8 mouse cellular contexts compared by ENCODE assay signal in genomic region chr2:91257126-91257980, GRCm38 (mm10). TPM values are rescaled to one million over a fixed set of nuclear protein-coding genes. Genes with fewer than 3 reads are reported as not detected.
A peak's percentile ranks its signal among the peaks of the same experiment; 100 is the strongest.
DNase-seq lines count a peak whose midpoint lies in the region; ATAC-seq and TF ChIP-seq lines count a peak whose summit lies in the region.

No protein-coding gene starts in this region.

- no peaks in the 10 kb centered on the region for H3K9me3 ChIP-seq in hindbrain, embryonic 10.5 days
- H3K9me3 ChIP-seq in limb, embryonic 13.5 days = no peaks in the 10 kb centered on the region

- peak; percentile 87 for ATAC-seq in limb, embryonic 13.5 days (ENCODE audit: low FRiP score, low read depth)

- DNase-seq in layer of hippocampus, adult 2 months (ENCODE audit: low spot score in 2 of 2) = no peak
- DNase-seq in layer of hippocampus, postnatal 25 days (ENCODE audit: extremely low spot score in 1 of 2, low spot score in 1 of 2) = no peak
- DNase-seq in Muller cell, postnatal 12 days (ENCODE audit: inconsistent ontology term) = peak; percentile 83
- peak; percentile 79 for DNase-seq in embryo, embryonic 9.5 days (ENCODE audit: extremely low spot score)
- DNase-seq in hindbrain, embryonic 10.5 days (ENCODE audit: low spot score) = peak; percentile 80
- peak; percentile 70 for DNase-seq in neural tube, embryonic 10.5 days (ENCODE audit: extremely low spot score, low spot score)
- no peak for DNase-seq in thymus, postnatal 25 days

- peak overlapping the region; percentile 79 for H3K9ac ChIP-seq in limb, embryonic 13.5 days

- peaks cover 16% of the 10 kb centered on the region for H3K36me3 ChIP-seq in hindbrain, embryonic 10.5 days
- peaks cover 21% of the 10 kb centered on the region for H3K36me3 ChIP-seq in limb, embryonic 13.5 days

- peak overlapping the region; percentile 74 for H3K4me3 ChIP-seq in layer of hippocampus, adult 2 months
- peak overlapping the region; percentile 70 for H3K4me3 ChIP-seq in hindbrain, embryonic 10.5 days
- H3K4me3 ChIP-seq in limb, embryonic 13.5 days = peak overlapping the region; percentile 71

- H3K27me3 ChIP-seq in hindbrain, embryonic 10.5 days (ENCODE audit: insufficient read depth, poor library complexity, severe bottlenecking) = peaks cover 48% of the 10 kb centered on the region
- H3K27me3 ChIP-seq in limb, embryonic 13.5 days = peaks cover 26% of the 10 kb centered on the region

- 1% methylated on average over 22 of the region's 22 CpGs for WGBS in hindbrain, embryonic 10.5 days
- WGBS in limb, embryonic 13.5 days = 2% methylated on average over 22 of the region's 22 CpGs

- H3K27ac ChIP-seq in layer of hippocampus, adult 2 months = peak overlapping the region; percentile 89
- H3K27ac ChIP-seq in hindbrain, embryonic 10.5 days = peak overlapping the region; percentile 91
- H3K27ac ChIP-seq in limb, embryonic 13.5 days = peak overlapping the region; percentile 92

- peaks cover 49% of the 10 kb centered on the region for H3K4me1 ChIP-seq in hindbrain, embryonic 10.5 days (replicated peaks)
- H3K4me1 ChIP-seq in limb, embryonic 13.5 days = peaks cover 32% of the 10 kb centered on the region

- peak overlapping the region; percentile 88 for H3K4me2 ChIP-seq in limb, embryonic 13.5 days (replicated peaks)

- TF ChIP-seq CTCF in layer of hippocampus, adult 2 months (conservative IDR thresholded peaks at IDR 0.05) = no peak

RNA-seq across cellular contexts. Expression of gene Pacsin3, which starts 1.6 kb away (rescaled TPM):
- 10 to 100 TPM; 25.6 to 27.6 TPM for total RNA-seq in layer of hippocampus, adult 2 months (2021)
- total RNA-seq in layer of hippocampus, postnatal 25 days (2021) = 10 to 100 TPM; 25.9 to 30.6 TPM
- polyA plus RNA-seq in hindbrain, embryonic 10.5 days (2016; fragmentation: Nextera tagmentation; extraction: Ambion mirVana) = 30.0 and 38.5 TPM in 2 replicates
- 44.8 and 47.4 TPM in 2 replicates for polyA plus RNA-seq in limb, embryonic 13.5 days (2015; fragmentation: Nextera tagmentation; extraction: Ambion mirVana)

RNA-seq across cellular contexts. Expression of gene Arfgap2, which starts 7.4 kb away (rescaled TPM):
- total RNA-seq in layer of hippocampus, adult 2 months (2021) = 10 to 100 TPM; 75.6 to 81.3 TPM
- 10 to 100 TPM; 68.4 to 77.3 TPM for total RNA-seq in layer of hippocampus, postnatal 25 days (2021)
- 93.6 and 94.4 TPM in 2 replicates for polyA plus RNA-seq in hindbrain, embryonic 10.5 days (2016; fragmentation: Nextera tagmentation; extraction: Ambion mirVana)
- polyA plus RNA-seq in limb, embryonic 13.5 days (2015; fragmentation: Nextera tagmentation; extraction: Ambion mirVana) = 89.0 and 91.6 TPM in 2 replicates

RNA-seq across cellular contexts. Expression of gene Ddb2, which starts 20.6 kb away (rescaled TPM):
- 10 to 100 TPM; 12.9 to 13.1 TPM for total RNA-seq in layer of hippocampus, adult 2 months (2021)
- 10 to 100 TPM in 1 of 2 experiments, 1 to 10 TPM in 1; 8.0 to 10.4 TPM for total RNA-seq in layer of hippocampus, postnatal 25 days (2021)
- polyA plus RNA-seq in hindbrain, embryonic 10.5 days (2016; fragmentation: Nextera tagmentation; extraction: Ambion mirVana) = 8.3 and 10.5 TPM in 2 replicates
- 23.6 and 26.7 TPM in 2 replicates for polyA plus RNA-seq in limb, embryonic 13.5 days (2015; fragmentation: Nextera tagmentation; extraction: Ambion mirVana)

RNA-seq across cellular contexts. Expression of gene Acp2, which starts 54.7 kb away (rescaled TPM):
- 10 to 100 TPM; 50.5 to 57.5 TPM for total RNA-seq in layer of hippocampus, adult 2 months (2021)
- total RNA-seq in layer of hippocampus, postnatal 25 days (2021) = 10 to 100 TPM; 52.1 to 55.9 TPM
- 29.6 and 34.9 TPM in 2 replicates for polyA plus RNA-seq in hindbrain, embryonic 10.5 days (2016; fragmentation: Nextera tagmentation; extraction: Ambion mirVana)
- 30.2 and 34.6 TPM in 2 replicates for polyA plus RNA-seq in limb, embryonic 13.5 days (2015; fragmentation: Nextera tagmentation; extraction: Ambion mirVana)

RNA-seq across cellular contexts. Expression of gene Nr1h3, which starts 54.7 kb away (rescaled TPM):
- total RNA-seq in layer of hippocampus, adult 2 months (2021) = 1 to 10 TPM; 4.5 to 5.9 TPM
- total RNA-seq in layer of hippocampus, postnatal 25 days (2021) = 1 to 10 TPM; 3.9 to 5.4 TPM
- polyA plus RNA-seq in hindbrain, embryonic 10.5 days (2016; fragmentation: Nextera tagmentation; extraction: Ambion mirVana) = 2.0 and 2.1 TPM in 2 replicates
- polyA plus RNA-seq in limb, embryonic 13.5 days (2015; fragmentation: Nextera tagmentation; extraction: Ambion mirVana) = 1.7 TPM in 2 replicates

Comparison
In these comparisons a context has a peak if more than half of its experiments do, and no peak if none do; other contexts are left out.
1. DNase-seq: peak in Muller cell, postnatal 12 days (single experiment), embryo, embryonic 9.5 days (single experiment), hindbrain, embryonic 10.5 days (single experiment) and neural tube, embryonic 10.5 days (single experiment); none in layer of hippocampus, adult 2 months (0 of 2), layer of hippocampus, postnatal 25 days (0 of 2) and thymus, postnatal 25 days (single experiment).
2. Peak in every context shown above with its lines, with median percentiles within 50 percentile points of each other: H3K27ac ChIP-seq and H3K4me3 ChIP-seq.